Mouse (Mus musculus): ENCODE data around the gene Uck2.

Uck2 gene

DNA sequence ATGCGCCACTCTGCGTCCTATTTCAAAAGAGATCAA is at the start of gene Uck2:
Uck2 (minus strand) TSS at position 1 of the 36 bp plus-strand sequence.
- DNase-seq (ENCODE audit: inconsistent age in 2 of 2, low spot score in 1 of 2) = no peak

DNA sequence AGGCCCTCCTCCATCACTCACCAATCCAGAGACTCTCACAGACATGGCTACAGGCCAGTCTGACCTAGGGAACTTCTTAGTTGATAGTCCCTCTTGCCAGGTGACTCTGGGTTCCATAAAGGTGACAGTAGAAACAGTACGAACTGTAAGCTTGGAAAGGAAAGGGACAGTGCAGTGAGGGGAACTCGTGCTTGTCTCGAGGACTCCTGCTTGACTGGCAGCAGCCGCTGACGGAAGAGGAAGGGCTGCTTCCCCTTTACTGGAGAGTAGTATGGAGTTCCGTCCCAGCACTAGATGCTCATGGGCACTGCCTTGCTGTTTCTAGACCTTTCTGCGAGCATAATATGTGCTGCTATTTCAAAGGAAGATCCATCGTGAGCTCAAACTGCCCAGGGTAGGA is 46.0 kb upstream of the Uck2 start:
- DNase-seq (ENCODE audit: inconsistent age in 2 of 2, low spot score in 1 of 2) = peak in 1 of 2 experiments; percentile 33

DNA sequence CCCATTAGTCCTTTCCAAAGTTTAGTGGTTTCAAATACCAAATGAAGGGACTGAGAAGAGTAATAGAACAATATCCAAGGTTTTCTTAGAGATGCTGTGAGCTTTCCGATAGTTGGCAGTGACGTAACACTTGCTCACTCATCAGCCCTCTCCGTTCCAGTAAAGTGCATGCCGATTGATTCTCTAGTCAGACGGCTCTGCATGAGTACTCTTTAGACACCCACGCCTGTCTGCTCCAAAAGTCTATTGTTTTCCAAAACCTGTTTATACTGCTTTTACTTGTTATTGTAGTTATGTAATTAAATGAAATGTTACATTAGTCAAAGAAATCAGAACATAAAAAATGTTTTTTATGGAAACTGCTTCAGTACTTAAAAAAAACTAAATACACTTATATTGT is 43.7 kb upstream of the Uck2 start:
- DNase-seq (ENCODE audit: inconsistent age in 2 of 2, low spot score in 1 of 2) = no peak

DNA sequence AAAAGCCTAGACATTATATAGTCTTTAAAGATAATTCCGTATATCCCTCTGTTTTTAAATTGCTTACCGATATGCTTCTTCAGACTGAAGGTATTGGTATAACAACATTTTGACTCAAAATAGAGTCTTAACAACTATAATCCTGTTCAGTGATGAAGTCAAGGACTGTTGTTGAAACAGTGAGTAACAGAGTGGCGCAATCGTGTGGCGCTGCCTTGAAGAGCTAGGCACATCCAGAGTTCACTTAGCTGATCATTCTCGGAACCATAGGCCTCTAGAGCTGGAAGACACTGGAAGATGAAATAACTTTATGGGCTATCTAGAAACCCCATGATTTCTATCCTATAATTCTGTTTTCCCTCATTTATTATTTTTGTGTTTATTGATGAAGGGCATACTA is 36.6 kb upstream of the Uck2 start:
- DNase-seq (ENCODE audit: inconsistent age in 2 of 2, low spot score in 1 of 2) = peak in 1 of 2 experiments; percentile 79

DNA sequence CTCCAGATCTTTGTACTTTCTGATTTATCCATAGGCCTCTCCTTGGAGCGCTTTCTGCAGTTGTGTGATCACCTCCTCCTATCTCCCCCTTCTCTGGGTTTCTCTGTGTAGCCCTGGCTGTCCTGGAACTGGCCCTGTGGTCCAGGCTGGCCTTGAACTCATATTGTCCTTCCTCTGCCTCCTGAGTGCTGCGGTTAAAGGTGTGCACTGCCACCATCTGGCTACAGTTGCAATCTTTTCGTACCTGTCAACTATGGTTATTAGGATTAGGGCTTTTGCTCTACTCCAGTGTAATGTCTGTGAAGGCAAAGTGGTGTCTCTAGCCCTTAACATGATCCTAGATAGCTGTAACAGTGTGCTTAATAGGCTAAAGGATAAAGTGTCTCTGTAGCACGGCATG is 28.1 kb upstream of the Uck2 start:
- peak in 1 of 2 experiments; percentile 32 for DNase-seq (ENCODE audit: inconsistent age in 2 of 2, low spot score in 1 of 2)

DNA sequence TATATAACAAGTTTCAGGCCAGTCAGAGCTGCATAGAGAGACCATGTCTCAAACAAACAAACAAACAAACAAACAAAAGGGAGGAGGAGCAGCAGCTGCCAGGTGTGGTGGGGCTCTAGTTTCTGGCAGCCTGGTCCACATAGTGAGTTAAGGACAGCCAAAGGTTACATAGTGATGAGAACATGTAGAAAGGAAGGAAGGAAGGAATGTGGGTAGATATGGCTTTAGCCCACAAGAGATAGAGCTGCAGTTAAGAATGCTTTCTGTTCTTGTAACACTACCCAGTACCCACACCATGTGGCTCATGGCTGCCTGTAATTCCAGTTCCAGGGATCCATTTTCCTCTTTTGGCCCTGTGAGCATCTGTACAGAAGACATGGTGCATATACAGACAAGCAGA is 27.2 kb upstream of the Uck2 start:
- DNase-seq (ENCODE audit: inconsistent age in 2 of 2, low spot score in 1 of 2) = no peak

DNA sequence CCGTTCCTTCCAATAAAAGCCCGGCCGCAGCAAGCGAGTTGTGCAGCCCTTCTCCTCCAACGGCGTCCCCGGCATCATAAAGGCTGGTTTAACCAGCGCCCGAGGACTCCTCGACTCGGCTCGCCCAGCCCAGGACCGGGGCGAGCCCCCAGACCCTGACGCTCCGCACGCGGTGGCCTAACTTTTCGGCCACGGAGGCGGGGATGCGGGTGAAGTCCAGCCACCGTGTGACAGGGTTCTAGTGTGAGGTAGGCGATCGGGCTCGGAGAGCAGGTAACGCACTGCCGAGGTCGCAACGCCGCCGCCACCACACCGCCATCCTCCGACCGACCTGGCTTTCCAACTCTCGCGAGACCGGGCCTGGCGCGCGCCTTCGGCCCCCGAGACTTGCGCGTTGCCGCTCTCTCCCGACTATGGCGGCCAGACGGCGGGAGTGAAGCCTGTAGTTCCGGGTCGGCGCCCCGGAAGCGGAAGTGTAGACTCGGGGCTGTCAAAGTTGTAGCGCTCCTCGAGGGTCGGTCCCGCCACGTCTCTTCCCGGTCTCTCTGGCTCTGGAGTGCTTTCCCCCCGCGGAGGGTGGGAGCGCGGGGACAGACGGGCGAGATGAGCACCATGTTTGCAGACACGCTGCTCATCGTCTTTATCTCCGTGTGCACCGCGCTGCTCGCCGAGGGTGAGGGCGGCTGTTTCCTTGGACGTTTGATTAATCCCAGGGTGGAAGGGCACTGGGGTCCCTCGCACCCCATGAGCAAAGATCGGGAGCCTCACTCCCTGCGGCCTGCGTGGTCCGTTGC is 23.3 kb upstream of the Uck2 start, which contains the start of gene Tmco1:
Tmco1 (plus strand) TSS at position 118 of the 794 bp plus-strand sequence.
- peak; percentile 98 to 99 for DNase-seq (ENCODE audit: inconsistent age in 2 of 2, low spot score in 1 of 2)

DNA sequence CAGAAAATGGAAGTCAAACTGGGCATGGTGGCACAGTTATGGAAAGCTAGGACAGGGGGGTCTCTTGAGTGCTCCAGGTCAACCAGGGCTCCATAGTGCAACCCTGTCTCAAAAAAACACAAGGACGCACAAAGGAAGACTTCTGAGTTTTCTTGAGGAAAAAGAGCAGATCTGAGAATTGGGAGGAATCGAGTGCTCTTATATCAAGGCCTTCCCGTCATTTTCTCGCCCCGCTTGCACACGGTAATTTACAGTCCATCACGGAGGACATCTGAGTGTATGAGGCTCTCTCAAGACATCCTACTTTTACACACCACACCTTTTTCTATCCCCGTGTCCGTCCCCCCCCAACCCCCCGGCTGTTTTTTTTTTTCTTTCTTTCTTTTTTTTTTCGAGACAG is 22.6 kb upstream of the Uck2 start:
- DNase-seq (ENCODE audit: inconsistent age in 2 of 2, low spot score in 1 of 2) = peak in 1 of 2 experiments; percentile 51

DNA sequence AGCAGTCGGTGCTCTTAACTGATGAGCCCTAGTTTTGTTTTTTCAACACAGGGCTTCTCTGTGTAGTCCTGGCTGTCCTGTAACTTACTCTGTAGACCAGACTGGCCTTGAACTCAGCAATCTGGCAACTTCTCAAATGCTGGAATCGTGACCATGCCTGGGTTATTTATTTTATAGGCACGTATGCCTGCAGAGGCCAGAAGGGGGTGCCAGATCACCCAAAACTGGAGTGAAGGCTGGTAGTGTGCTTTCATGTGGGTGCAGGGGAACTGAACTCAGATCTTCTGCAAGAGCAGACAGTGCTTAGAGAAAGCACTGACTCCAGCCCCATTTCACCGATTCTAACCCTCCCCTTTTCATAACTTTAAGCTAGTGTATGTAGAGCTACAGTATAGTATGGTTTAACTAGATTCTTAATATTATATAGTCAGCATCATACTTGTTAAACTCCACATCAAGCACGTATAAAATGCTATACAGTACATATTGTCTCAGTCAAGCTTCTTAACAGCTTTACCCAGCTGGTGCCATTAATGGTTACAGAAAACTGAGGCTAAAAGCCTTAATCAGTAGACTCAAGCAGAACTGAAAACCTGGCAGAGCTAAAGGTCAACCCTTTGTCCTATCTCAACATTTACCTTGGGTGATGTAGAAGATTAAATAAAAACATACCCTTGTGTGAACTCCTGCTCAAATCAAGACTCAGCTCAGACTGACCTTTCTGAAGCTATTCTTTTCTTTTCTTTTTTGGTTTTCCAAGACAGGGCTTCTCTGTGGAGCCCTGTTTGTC is 21.5 kb upstream of the Uck2 start:
- DNase-seq (ENCODE audit: inconsistent age in 2 of 2, low spot score in 1 of 2) = peak; percentile 85 to 95

DNA sequence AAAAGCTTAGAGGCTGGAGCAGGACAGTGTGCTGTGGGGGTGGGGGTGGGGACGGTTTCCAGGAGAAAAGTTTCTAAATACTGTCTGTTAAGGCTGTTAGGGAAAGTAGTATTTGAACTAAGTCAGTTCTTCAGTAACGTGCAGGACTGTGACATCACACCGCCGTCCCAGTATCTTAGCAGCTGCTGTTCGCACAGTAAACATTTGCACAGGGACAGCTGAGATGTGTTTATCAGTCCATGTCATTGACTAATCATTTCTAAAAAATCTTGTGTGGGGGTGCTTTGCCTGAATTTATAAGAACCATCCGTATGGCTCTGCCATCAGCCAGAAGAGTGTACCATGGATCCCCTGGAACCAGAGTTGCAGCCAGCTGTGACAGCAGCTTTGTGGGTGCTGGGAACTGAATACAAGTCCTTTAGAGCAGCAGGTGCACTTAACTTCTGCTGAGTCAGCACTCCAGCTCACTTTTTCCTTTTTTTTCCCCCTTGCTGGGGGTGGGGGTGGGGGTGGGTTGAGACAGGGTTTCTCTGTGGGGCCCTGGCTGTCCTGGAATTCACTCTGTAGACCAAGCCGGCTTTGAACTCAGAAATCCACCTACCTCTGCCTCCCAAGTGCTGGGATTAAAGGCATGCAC is 20.5 kb upstream of the Uck2 start:
- no peak for DNase-seq (ENCODE audit: inconsistent age in 2 of 2, low spot score in 1 of 2)

DNA sequence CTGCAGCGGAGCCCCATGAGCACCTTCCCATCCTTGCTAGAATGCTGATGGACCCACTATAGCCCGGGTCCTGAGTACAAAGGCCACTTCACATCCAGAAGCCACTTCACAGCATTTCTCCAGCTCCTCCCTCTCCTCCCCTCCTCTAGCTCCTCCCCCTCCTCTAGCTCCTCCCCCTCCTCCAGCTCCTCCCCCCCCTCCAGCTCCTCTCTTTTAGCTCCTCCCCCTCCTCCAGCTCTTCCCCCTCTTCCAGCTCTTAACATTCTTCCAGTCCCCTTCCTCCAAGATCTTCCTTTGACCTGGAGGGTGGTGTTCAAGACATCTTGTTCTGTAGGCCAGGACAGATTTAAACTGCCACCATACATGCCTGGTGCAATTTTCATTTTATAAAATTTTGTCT is 15.0 kb upstream of the Uck2 start:
- DNase-seq (ENCODE audit: inconsistent age in 2 of 2, low spot score in 1 of 2) = no peak

DNA sequence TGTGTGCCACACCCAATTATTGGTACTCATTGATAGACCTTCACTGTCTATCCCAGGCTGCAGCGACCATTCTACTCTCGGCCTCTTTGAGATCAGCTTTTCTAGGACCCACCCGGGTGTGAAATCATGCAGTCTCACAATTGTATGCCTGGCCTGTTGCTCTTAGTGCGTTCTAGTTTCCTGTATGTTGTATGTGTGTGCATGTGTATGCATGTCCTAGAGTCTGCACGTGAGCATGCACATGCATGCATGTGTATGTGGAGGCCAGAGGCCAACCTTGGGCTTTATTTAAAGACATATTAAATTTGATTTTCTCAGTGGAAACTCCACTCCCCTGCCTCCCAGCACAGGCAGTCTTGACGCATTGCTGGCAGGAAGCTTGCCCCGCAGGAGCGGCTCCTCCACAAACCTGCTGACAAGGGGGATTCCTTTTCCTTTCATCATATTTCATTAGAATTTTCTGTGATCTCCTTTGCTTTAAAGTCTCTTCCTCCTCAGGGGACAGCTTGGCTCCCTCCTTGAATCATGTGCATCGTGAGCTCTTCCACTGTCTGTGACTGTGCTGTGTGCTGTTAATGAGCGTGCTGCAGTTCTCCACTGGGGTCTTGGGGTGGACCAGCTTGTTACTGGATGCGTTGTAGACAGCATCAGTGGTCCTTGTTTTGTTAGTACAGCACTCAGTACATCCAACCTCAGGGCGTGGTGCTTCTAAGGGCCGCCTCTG is 10.7 kb upstream of the Uck2 start:
- DNase-seq (ENCODE audit: inconsistent age in 2 of 2, low spot score in 1 of 2) = peak in 1 of 2 experiments; percentile 22

DNA sequence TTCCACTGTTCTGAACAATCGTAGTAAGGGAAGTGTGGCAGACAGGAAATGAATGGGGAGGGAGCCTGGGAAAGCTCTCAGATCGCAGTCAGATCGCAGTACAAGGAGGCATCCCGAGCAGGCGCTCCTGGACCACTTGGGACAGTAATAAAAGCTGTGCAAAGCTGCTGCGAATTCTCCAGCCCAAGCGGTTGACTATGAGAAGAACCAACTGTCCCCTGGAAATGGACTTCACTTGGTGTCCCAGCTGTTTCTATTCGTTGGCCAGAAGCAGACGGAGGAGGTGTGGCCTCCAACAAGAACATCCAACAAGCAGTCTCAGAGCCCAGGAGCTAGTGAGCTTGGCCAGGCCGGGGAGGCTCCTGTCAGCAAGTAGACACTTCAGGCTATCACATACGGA is 7.3 kb upstream of the Uck2 start:
- peak in 1 of 2 experiments; percentile 24 for DNase-seq (ENCODE audit: inconsistent age in 2 of 2, low spot score in 1 of 2)

DNA sequence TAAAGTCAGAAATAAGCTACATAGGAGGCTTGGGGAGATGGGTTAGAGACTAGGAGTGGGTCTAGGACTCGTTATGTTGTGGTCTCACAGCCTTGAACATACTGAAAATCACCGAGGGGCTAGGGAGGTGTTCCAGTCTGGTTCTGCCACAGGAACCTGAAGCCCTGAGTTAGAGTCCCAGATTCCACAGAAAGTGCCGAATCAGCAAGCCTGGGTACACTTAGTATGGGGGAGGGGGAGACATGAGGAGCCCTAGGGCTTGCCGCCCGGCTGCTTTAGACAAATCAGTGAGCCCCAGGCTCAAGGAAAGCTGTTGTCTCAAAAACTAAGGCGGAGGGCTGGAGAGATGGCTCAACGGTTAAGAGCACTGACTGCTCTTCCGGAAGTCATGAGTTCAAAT is 6.5 kb upstream of the Uck2 start:
- DNase-seq (ENCODE audit: inconsistent age in 2 of 2, low spot score in 1 of 2) = no peak

DNA sequence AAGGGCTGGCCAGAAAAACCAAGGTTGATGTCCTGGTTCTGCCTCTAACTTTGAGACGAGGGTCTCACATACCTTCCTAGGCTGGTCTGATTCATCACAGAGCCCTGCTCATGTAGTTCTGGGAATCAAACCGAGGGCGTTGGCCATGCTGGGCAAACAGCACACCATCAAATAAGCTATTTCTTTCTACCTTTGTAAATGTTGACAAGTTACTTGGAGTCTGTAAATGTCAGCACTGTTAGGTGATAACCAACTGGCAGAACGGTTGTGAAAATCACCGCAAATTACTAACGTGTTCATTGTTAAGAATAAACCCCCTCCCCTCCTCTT is 5.1 kb upstream of the Uck2 start:
- no peak for DNase-seq (ENCODE audit: inconsistent age in 2 of 2, low spot score in 1 of 2)

DNA sequence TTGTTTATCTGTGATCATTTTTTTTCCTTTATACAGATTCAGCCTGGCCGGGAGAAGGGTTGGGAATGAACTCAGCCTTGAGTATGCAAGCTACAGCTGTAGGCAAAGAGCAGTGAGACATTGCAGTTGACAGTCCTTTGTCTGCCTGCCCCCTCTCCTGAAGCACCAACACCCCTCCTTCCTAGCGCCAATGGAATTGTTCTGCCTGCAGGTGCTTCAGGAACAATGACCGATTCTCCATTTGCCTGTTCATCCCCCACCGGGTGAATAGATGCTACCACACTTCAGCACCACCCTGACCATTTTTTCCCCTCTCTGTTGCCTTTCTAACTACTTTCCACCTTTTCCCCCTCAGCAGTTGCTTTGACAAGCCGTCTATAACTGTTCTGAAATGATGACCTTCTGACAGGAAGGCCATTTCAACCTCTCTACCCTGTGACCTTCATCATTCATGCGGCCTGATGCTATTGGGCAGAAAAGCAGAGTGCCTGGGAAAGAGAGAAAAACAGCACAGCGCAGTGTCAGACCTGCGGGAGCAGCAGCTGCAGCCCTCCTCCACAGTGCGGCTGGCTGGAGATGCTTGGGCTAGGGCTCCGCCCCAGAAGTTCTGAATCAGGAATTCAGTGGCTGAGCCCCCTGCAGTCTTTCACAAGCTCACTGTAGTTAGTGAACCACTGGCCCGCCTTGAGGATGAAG is 4.6 kb upstream of the Uck2 start:
- peak in 1 of 2 experiments; percentile 66 for DNase-seq (ENCODE audit: inconsistent age in 2 of 2, low spot score in 1 of 2)

DNA sequence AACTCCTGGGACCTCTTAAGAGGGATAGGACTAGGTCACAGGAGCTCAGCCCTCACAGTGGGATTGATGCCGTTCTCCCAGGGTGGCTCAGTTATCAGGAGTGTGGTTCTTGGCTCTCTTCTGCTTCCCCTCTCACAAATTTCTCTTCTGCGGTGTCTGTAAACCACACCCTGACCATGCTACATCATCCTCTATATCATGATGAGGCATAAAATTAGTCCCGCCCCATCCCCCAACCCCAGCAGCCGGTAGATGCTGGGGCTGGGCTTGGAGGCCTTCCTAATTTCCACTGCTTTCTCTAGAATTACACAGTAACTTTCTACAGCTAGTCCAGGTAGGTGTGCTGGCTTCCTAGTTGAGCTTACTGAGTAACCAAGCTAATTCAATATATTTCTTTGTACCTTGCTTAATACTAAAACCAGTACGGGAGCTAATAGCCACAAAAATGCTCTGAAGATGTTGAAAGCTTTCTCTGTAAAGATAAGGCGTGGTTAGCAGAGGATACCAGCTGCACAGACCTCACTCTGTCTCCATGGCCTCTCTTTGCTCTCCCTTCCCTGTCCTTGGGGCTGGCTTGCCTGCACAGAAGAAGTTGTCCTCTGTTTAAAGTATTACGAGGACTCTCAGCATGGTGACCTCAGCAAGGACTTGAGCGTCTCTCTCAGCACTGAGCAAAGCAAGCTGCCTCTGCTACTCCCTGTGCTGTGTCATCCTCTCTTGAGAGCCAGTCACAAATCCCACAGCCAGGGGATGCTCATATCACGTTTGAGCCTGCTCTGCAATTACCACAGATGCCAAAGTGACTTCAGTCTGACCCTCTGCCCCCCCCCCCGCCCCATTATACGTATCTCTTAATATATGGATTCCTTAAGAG is 3.8 kb upstream of the Uck2 start:
- peak; percentile 57 to 74 for DNase-seq (ENCODE audit: inconsistent age in 2 of 2, low spot score in 1 of 2)

DNA sequence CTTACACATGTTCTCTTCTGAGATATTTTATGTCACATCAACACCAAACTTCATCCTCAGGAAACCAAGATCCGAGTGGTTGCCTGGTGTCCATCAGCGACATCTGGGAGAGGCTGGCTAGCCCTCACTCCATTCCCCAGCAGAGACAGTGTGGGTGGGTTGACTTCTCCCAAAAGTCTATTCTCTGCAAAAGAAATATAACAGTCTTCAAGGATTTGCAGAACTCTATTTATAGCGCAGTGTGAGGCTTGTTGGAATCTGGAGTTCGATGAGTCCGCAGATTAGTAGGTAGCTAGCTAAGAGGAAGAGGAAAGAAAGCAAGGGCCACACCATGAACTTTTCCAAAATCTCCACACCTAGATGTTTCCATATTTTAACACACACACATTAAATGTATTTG is 2.0 kb upstream of the Uck2 start:
- no peak for DNase-seq (ENCODE audit: inconsistent age in 2 of 2, low spot score in 1 of 2)

DNA sequence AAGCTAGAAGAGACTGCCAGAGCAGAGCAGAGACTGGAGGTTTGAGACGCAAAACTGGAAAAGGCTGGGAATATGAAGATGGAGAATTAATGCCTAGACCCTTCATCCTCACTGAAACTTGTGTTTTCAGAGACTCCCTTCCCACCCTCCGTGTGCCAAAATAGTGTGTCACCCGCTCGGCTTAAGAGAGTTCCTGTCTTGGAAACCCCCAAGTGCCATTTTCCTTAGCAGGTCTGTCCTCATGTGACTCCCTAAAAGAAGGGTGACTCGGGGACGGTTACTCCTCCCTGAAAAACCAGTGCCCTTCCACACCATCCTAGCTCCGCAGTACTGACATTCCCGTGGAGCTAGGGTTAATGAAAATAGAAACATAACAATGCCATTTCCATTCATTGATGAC is 236 bp upstream of the Uck2 start:
- no peak for DNase-seq (ENCODE audit: inconsistent age in 2 of 2, low spot score in 1 of 2)

DNA sequence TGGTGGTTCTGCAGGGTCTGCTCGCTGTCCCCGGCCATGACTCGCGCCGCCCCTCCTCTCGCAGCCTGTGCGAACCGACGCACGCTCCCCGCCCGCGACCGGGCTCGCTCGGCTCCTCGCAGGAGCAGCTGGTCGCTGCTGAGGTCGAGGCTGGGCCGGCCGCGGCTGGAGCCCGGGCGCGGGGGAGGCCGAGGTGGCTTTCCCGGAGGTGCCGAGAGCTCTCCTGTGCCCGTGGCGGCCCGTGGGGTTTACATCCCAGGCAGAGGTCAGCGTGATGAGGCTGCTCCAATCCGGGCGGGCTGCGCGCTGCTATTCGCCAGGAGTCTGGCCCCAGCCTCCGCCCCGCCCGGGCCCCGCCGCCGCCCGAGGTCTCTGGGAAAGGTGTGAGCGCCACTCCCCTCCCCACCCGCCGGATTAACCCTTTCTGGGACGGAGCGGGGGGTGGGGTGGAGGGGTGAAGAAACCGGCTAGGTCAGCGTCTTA is 242 bp downstream of the Uck2 start:
- peak; percentile 93 to 97 for DNase-seq (ENCODE audit: inconsistent age in 2 of 2, low spot score in 1 of 2)
